Comparison of ENCODE assay signal across 9 mouse cellular contexts in genomic region chr7:27801137-27801536, GRCm38 (mm10). TPM values are rescaled to one million over a fixed set of nuclear protein-coding genes. Genes with fewer than 3 reads are reported as not detected.
A peak's percentile ranks its signal among the peaks of the same experiment; 100 is the strongest.
DNase-seq lines count a peak whose midpoint lies in the region; ATAC-seq and TF ChIP-seq lines count a peak whose summit lies in the region.
"Had no signal": no experiment of that assay in that cellular context is flagged by ENCODE, and none has a peak within 500 bp of the region (broad histone marks: within the 10 kb centered on the region; RNA-seq: fewer than 3 reads in every experiment).

No protein-coding gene starts in this region.

- no peak for TF ChIP-seq EP300 in liver, postnatal 0 days (IDR thresholded peaks at IDR 0.05; ENCODE audit: low read depth)

- no peak overlapping the region for H3ac ChIP-seq in myocyte (ENCODE audit: control insufficient read depth, insufficient read length)

- DNase-seq in heart, adult 11 months = peak; percentile 40
- no peak for DNase-seq in heart, adult 18-20 months
- no peak for DNase-seq in liver, postnatal 0 days
- DNase-seq in liver, embryonic 11.5 days (ENCODE audit: low spot score) = no peak
- peak; percentile 23 for DNase-seq in Muller cell, postnatal 12 days (ENCODE audit: inconsistent ontology term)
- no peak for DNase-seq in frontal cortex, postnatal 14 days (ENCODE audit: low spot score in 2 of 2)
- DNase-seq: thymus, postnatal 36 days had no signal

- H3K79me2 ChIP-seq in myocyte (ENCODE audit: control insufficient read depth, insufficient read depth) = peaks cover 5% of the 10 kb centered on the region

- TF ChIP-seq CTCF in liver, postnatal 0 days (IDR thresholded peaks at IDR 0.05; ENCODE audit: low read depth) = peak; percentile 38

- no peaks in the 10 kb centered on the region for H3K36me3 ChIP-seq in liver, postnatal 0 days (replicated peaks; ENCODE audit: insufficient read depth, low read length)
- no peaks in the 10 kb centered on the region for H3K36me3 ChIP-seq in liver, embryonic 11.5 days (ENCODE audit: control insufficient read depth, insufficient read depth, low read length)
- H3K36me3 ChIP-seq in myocyte (ENCODE audit: control insufficient read depth, insufficient read depth) = no peaks in the 10 kb centered on the region

- H3K4me3 ChIP-seq in liver, postnatal 0 days (ENCODE audit: low read depth, low read length) = no peak overlapping the region
- H3K4me3 ChIP-seq in liver, embryonic 11.5 days (ENCODE audit: low read depth, low read length) = no peak overlapping the region
- H3K4me3 ChIP-seq in myocyte = no peak overlapping the region

- H3K9me3 ChIP-seq in liver, postnatal 0 days (ENCODE audit: low read length) = no peaks in the 10 kb centered on the region
- no peaks in the 10 kb centered on the region for H3K9me3 ChIP-seq in liver, embryonic 11.5 days (ENCODE audit: control insufficient read depth, low read length)

- no peak overlapping the region for H3K9ac ChIP-seq in liver, postnatal 0 days (replicated peaks)
- H3K9ac ChIP-seq in liver, embryonic 11.5 days (ENCODE audit: low read depth, low read length) = no peak overlapping the region

- H3K4me2 ChIP-seq in liver, postnatal 0 days (ENCODE audit: low read depth, low read length) = no peak overlapping the region
- no peak overlapping the region for H3K4me2 ChIP-seq in liver, embryonic 11.5 days
- peak overlapping the region; percentile 27 for H3K4me2 ChIP-seq in myocyte (ENCODE audit: low read depth)

- no peak for ATAC-seq in liver, postnatal 0 days
- ATAC-seq in liver, embryonic 11.5 days (replicated peaks; ENCODE audit: low FRiP score) = no peak
- no peak for ATAC-seq in inflammation-experienced regulatory T-cells, adult 6 months

- TF ChIP-seq POLR2A in myocyte (IDR thresholded peaks at IDR 0.05; ENCODE audit: insufficient read length, low read depth) = no peak

- H3K4me1 ChIP-seq in liver, postnatal 0 days (ENCODE audit: insufficient read depth) = peaks cover 5% of the 10 kb centered on the region; the same call in 1 of the 2 replicates
- H3K4me1 ChIP-seq in liver, embryonic 11.5 days (replicated peaks; ENCODE audit: control insufficient read depth, insufficient read depth, low read length) = peaks cover 5% of the 10 kb centered on the region; the same call in 1 of the 2 replicates

- no peak overlapping the region for H3K27ac ChIP-seq in liver, postnatal 0 days (ENCODE audit: low read depth)
- no peak overlapping the region for H3K27ac ChIP-seq in liver, embryonic 11.5 days (ENCODE audit: low read depth, low read length)

- no peaks in the 10 kb centered on the region for H3K27me3 ChIP-seq in liver, postnatal 0 days (ENCODE audit: insufficient read depth, low read length)
- H3K27me3 ChIP-seq in liver, embryonic 11.5 days (replicated peaks; ENCODE audit: control insufficient read depth, insufficient read depth, low read length) = no peaks in the 10 kb centered on the region
- peaks cover 2% of the 10 kb centered on the region for H3K27me3 ChIP-seq in myocyte (ENCODE audit: control insufficient read depth, insufficient read depth, insufficient read length)

- 59% methylated on average over 2 of the region's 2 CpGs for WGBS in liver, postnatal 0 days (ENCODE audit: insufficient replicate concordance)
- 63% methylated on average over 2 of the region's 2 CpGs for WGBS in liver, embryonic 11.5 days

TF ChIP-seq in myocyte, 11 proteins besides CTCF, POLR2A, EP300 and RAD21:
- TF ChIP-seq REST (IDR thresholded peaks at IDR 0.05; ENCODE audit: insufficient read depth, insufficient read length) = no peak
- TF ChIP-seq MYOD1 (IDR thresholded peaks at IDR 0.05; ENCODE audit: control insufficient read depth in 1 of 3, insufficient read length in 2 of 3, low read depth in 2 of 3) = no peak
- no peak for TF ChIP-seq USF1 (IDR thresholded peaks at IDR 0.05; ENCODE audit: low read depth)
- TF ChIP-seq MYOG (IDR thresholded peaks at IDR 0.05; ENCODE audit: control insufficient read depth in 1 of 3, insufficient read depth in 1 of 3, insufficient read length in 2 of 3, low read depth in 2 of 3) = no peak
- no peak for TF ChIP-seq TCF3 (IDR thresholded peaks at IDR 0.05; ENCODE audit: insufficient read length, low read depth)
- no peak for TF ChIP-seq TCF12 (IDR thresholded peaks at IDR 0.05; ENCODE audit: insufficient read depth, poor library complexity, severe bottlenecking)
- TF ChIP-seq CEBPB (IDR thresholded peaks at IDR 0.05; ENCODE audit: insufficient read depth, poor library complexity, severe bottlenecking) = no peak
- no peak for TF ChIP-seq SRF (IDR thresholded peaks at IDR 0.05; ENCODE audit: control insufficient read depth, insufficient read length, low read depth)
- TF ChIP-seq E2F4 (IDR thresholded peaks at IDR 0.05; ENCODE audit: insufficient read depth) = no peak
- no peak for TF ChIP-seq MAX (IDR thresholded peaks at IDR 0.05; ENCODE audit: low read depth)
- no peak for TF ChIP-seq POLR2AphosphoS2 (IDR thresholded peaks at IDR 0.05; ENCODE audit: insufficient read length, low read depth)
TF ChIP-seq in myocyte: peak in this region for 0.

RNA-seq across cellular contexts. Expression of gene Zfp626, which starts 5.9 kb away (rescaled TPM):
- 1 to 10 TPM; 4.6 to 5.9 TPM for total RNA-seq in heart, adult 18-20 months (2021)
- polyA plus RNA-seq in liver, postnatal 0 days (2015; fragmentation: Nextera tagmentation; extraction: Ambion mirVana) = 0.62 and 0.63 TPM in 2 replicates
- polyA plus RNA-seq in liver, embryonic 11.5 days (2014; fragmentation: Nextera tagmentation; extraction: Ambion mirVana) = 1.6 and 2.3 TPM in 2 replicates
- 0.80 TPM for polyA plus RNA-seq in myocyte (2012; fragmentation: generic; extraction: Trizol)
- polyA plus RNA-seq in inflammation-experienced regulatory T-cells, adult 6 months (2017; shearing (Covaris generic)) = 1 to 10 TPM; 6.0 to 9.0 (median 6.5) TPM

RNA-seq across cellular contexts. Expression of gene Zfp59, which starts 37.3 kb away (rescaled TPM):
- 1 to 10 TPM; 2.5 to 2.7 TPM for total RNA-seq in heart, adult 18-20 months (2021)
- polyA plus RNA-seq in liver, postnatal 0 days (2015; fragmentation: Nextera tagmentation; extraction: Ambion mirVana) = 0.85 and 1.3 TPM in 2 replicates
- 4.6 and 5.7 TPM in 2 replicates for polyA plus RNA-seq in liver, embryonic 11.5 days (2014; fragmentation: Nextera tagmentation; extraction: Ambion mirVana)
- polyA plus RNA-seq in myocyte (2012; fragmentation: generic; extraction: Trizol) = 1.2 TPM
- 1 to 10 TPM; 5.8 to 8.0 (median 6.9) TPM for polyA plus RNA-seq in inflammation-experienced regulatory T-cells, adult 6 months (2017; shearing (Covaris generic))

RNA-seq across cellular contexts. Expression of gene Zfp607a, which starts 56.2 kb away (rescaled TPM):
- 1 to 10 TPM; 2.2 to 3.1 TPM for total RNA-seq in heart, adult 18-20 months (2021)
- polyA plus RNA-seq in liver, postnatal 0 days (2015; fragmentation: Nextera tagmentation; extraction: Ambion mirVana) = 0.66 and 0.73 TPM in 2 replicates
- polyA plus RNA-seq in liver, embryonic 11.5 days (2014; fragmentation: Nextera tagmentation; extraction: Ambion mirVana) = 3.6 and 3.8 TPM in 2 replicates
- polyA plus RNA-seq in myocyte (2012; fragmentation: generic; extraction: Trizol) = 0.65 TPM
- polyA plus RNA-seq in inflammation-experienced regulatory T-cells, adult 6 months (2017; shearing (Covaris generic)) = 10 to 100 TPM in 1 of 3 experiments, 1 to 10 TPM in 2; 5.8 to 11.0 (median 8.7) TPM

Comparison
In these comparisons a context has a peak if more than half of its experiments do, and no peak if none do; other contexts are left out.
1. DNase-seq: peak in heart, adult 11 months (single experiment) and Muller cell, postnatal 12 days (single experiment); none in heart, adult 18-20 months (0 of 2), liver, postnatal 0 days (single experiment), liver, embryonic 11.5 days (single experiment) and frontal cortex, postnatal 14 days (0 of 2).